25 mouse cellular contexts compared by ENCODE assay signal in the genomic region with DNA sequence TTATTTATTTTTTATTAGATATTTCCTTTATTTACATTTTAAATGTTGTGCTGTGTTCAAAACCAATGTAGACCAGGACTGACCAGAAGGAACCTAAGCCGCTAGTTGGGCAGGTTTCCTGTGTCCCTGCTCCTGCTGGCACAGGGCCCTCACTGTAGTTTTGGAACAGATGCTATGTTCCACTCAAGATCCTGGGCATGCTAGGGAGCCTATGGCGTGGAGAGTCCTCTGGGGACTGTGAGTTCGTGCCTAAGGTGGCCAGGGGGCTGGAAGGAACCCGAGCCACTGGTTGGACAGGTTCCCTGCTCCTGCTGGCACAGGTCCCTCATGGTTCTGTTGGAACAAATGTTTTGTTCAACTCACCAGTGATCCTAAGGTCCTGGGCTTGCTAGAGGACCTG. TPM values are rescaled to one million over a fixed set of nuclear protein-coding genes. Genes with fewer than 3 reads are reported as not detected.
DNase-seq lines count a peak whose midpoint lies in the region; ATAC-seq and TF ChIP-seq lines count a peak whose summit lies in the region.
"Had no signal": no experiment of that assay in that cellular context is flagged by ENCODE, and none has a peak within 500 bp of the region (broad histone marks: within the 10 kb centered on the region; RNA-seq: fewer than 3 reads in every experiment).

No protein-coding gene starts in this region.

- peak overlapping the region; percentile 56; the same call in 1 of the 2 replicates for H3K4me3 ChIP-seq in G1E (ENCODE audit: low read depth, low read length)
- H3K4me3 ChIP-seq in embryonic facial prominence, embryonic 10.5 days: no peak overlapping the region
- H3K4me3 ChIP-seq: embryonic facial prominence, embryonic 12.5 days; erythroblast, embryonic 14.5 days; forebrain, embryonic 13.5 days; heart, embryonic 15.5 days; kidney, embryonic 15.5 days; midbrain, embryonic 15.5 days; myocyte had no signal

- no peak for TF ChIP-seq CTCF in G1E (IDR thresholded peaks at IDR 0.05; ENCODE audit: low read depth, low read length)

- H3K9me3 ChIP-seq in G1E (replicated peaks): no peaks in the 10 kb centered on the region
- no peaks in the 10 kb centered on the region for H3K9me3 ChIP-seq in embryonic facial prominence, embryonic 10.5 days
- H3K9me3 ChIP-seq: embryonic facial prominence, embryonic 12.5 days; forebrain, embryonic 13.5 days; heart, embryonic 15.5 days; kidney, embryonic 15.5 days; midbrain, embryonic 15.5 days had no signal

- no peak for DNase-seq in cerebellum, postnatal 4 days (ENCODE audit: low spot score in 2 of 2)
- no peak for DNase-seq in G1E (ENCODE audit: low spot score)
- DNase-seq in brain, adult 2 months (ENCODE audit: low read depth, low spot score): peak; percentile 92
- peak; percentile 92 for DNase-seq in cerebellum, adult 9-11 months
- DNase-seq in embryonic facial prominence, embryonic 10.5 days (ENCODE audit: low spot score): no peak
- no peak for DNase-seq in spleen, postnatal 14 days (ENCODE audit: low spot score in 2 of 2)
- DNase-seq: gastrocnemius, postnatal 10 days; heart, adult 18-20 months; layer of hippocampus, postnatal 36 days; liver; right cerebral cortex, postnatal 14 days; spleen, adult 18-20 months; thymus, adult 18-20 months; thymus, postnatal 4 days had no signal

- H3K36me3 ChIP-seq in G1E (replicated peaks): no peaks in the 10 kb centered on the region
- no peaks in the 10 kb centered on the region for H3K36me3 ChIP-seq in embryonic facial prominence, embryonic 10.5 days (replicated peaks)
- H3K36me3 ChIP-seq: embryonic facial prominence, embryonic 12.5 days; heart, embryonic 15.5 days; kidney, embryonic 15.5 days; midbrain, embryonic 15.5 days had no signal

- WGBS in embryonic facial prominence, embryonic 10.5 days: 76% methylated on average over 4 of the region's 4 CpGs

- H3K27ac ChIP-seq in embryonic facial prominence, embryonic 10.5 days (replicated peaks): no peak overlapping the region
- H3K27ac ChIP-seq: embryonic facial prominence, embryonic 12.5 days; forebrain, embryonic 13.5 days; heart, embryonic 15.5 days; kidney, embryonic 15.5 days; midbrain, embryonic 15.5 days had no signal

- no peaks in the 10 kb centered on the region for H3K27me3 ChIP-seq in G1E (ENCODE audit: insufficient read depth, low read length)
- H3K27me3 ChIP-seq in embryonic facial prominence, embryonic 10.5 days (replicated peaks; ENCODE audit: low read depth, poor library complexity, severe bottlenecking): no peaks in the 10 kb centered on the region
- H3K27me3 ChIP-seq: embryonic facial prominence, embryonic 12.5 days; forebrain, embryonic 13.5 days; heart, embryonic 15.5 days; kidney, embryonic 15.5 days; midbrain, embryonic 15.5 days had no signal

- H3K4me1 ChIP-seq in G1E (ENCODE audit: insufficient read depth, low read depth, low read length): peaks cover 43% of the 10 kb centered on the region
- H3K4me1 ChIP-seq in embryonic facial prominence, embryonic 10.5 days: no peaks in the 10 kb centered on the region
- H3K4me1 ChIP-seq: embryonic facial prominence, embryonic 12.5 days; forebrain, embryonic 13.5 days; heart, embryonic 15.5 days; kidney, embryonic 15.5 days; midbrain, embryonic 15.5 days had no signal

- ATAC-seq in cerebellum, adult (ENCODE audit: insufficient number of reproducible peaks, low FRiP score, low TSS enrichment): peak; percentile 88
- no peak for ATAC-seq in G1E (ENCODE audit: extremely low read depth, insufficient number of reproducible peaks, low FRiP score, poor library complexity, severe bottlenecking)
- ATAC-seq: forebrain, embryonic 13.5 days; hindbrain, embryonic 16.5 days; intestine, embryonic 16.5 days; lung, postnatal 0 days; midbrain, embryonic 15.5 days had no signal

RNA-seq across cellular contexts. Expression of a gene that starts 35.8 kb away (rescaled TPM):
- 16.7 and 21.0 TPM in 2 replicates for total RNA-seq in G1E (2014; fragmentation: Nextera tagmentation)
- 14.8 and 15.6 TPM in 2 replicates for total RNA-seq in G1E (2017)
- polyA plus RNA-seq in G1E (2012): 1.4 and 1.7 TPM in 2 replicates
- polyA plus RNA-seq in embryonic facial prominence, embryonic 10.5 days (2016; fragmentation: Nextera tagmentation; extraction: Ambion mirVana): 0.88 and 1.4 TPM in 2 replicates
- polyA plus RNA-seq: erythroblast, embryonic 14.5 days had no signal

Comparison
In these comparisons a context has a peak if more than half of its experiments do, and no peak if none do; other contexts are left out.
1. DNase-seq: peak in brain, adult 2 months (single experiment) and cerebellum, adult 9-11 months (single experiment); none in cerebellum, postnatal 4 days (0 of 2), G1E (single experiment), embryonic facial prominence, embryonic 10.5 days (single experiment) and spleen, postnatal 14 days (0 of 2).